Comparison of ENCODE assay signal across 8 mouse cellular contexts in genomic region chr8:72177346-72177925, GRCm38 (mm10). TPM values are rescaled to one million over a fixed set of nuclear protein-coding genes. Genes with fewer than 3 reads are reported as not detected.
DNase-seq lines count a peak whose midpoint lies in the region; ATAC-seq and TF ChIP-seq lines count a peak whose summit lies in the region.

No protein-coding gene starts in this region.

- peaks cover 98% of the 10 kb centered on the region for H3K36me3 ChIP-seq in midbrain, embryonic 10.5 days

- 66% methylated on average over 5 of the region's 5 CpGs for WGBS in midbrain, embryonic 10.5 days

- peak; percentile 83 for TF ChIP-seq CTCF in gastrocnemius, adult 2 months (IDR thresholded peaks at IDR 0.05)

- intact Hi-C loops in gastrocnemius, adult 2 months (cut with DNase I) = loop anchor here (5.0 kb wide), 1 partner anchor 45 kb away; no protein-coding TSS in a partner anchor
- intact Hi-C loops in left cerebral cortex, postnatal 14 days (cut with DNase I) = loop anchor here (5.0 to 10.0 kb wide), 2 partner anchors 67 to 190 kb away; partner anchors contain the start of gene Ap1m1

- no peaks in the 10 kb centered on the region for H3K9me3 ChIP-seq in midbrain, embryonic 10.5 days (replicated peaks)

- peak; percentile 55 to 81 for DNase-seq in spleen, adult 18-20 months
- no peak for DNase-seq in spleen, adult 12 weeks (ENCODE audit: low spot score)
- peak; percentile 74 to 79 for DNase-seq in cerebellum, postnatal 36 days
- peak; percentile 74 for DNase-seq in gastrocnemius, adult 2 months
- DNase-seq in left cerebral cortex, postnatal 14 days (ENCODE audit: low spot score in 2 of 2) = peak; percentile 77 to 79
- peak; percentile 54 for DNase-seq in midbrain, embryonic 10.5 days (ENCODE audit: low spot score)
- peak; percentile 79 for DNase-seq in right cerebral cortex, postnatal 14 days

- H3K4me1 ChIP-seq in midbrain, embryonic 10.5 days = no peaks in the 10 kb centered on the region

- H3K27ac ChIP-seq in gastrocnemius, adult 2 months = no peak overlapping the region
- H3K27ac ChIP-seq in midbrain, embryonic 10.5 days (replicated peaks) = no peak overlapping the region

- H3K4me3 ChIP-seq in gastrocnemius, adult 2 months = no peak overlapping the region
- H3K4me3 ChIP-seq in midbrain, embryonic 10.5 days = no peak overlapping the region

- ATAC-seq in inflammation-experienced regulatory T-cells, adult 6 months = peak; percentile 76

- H3K27me3 ChIP-seq in midbrain, embryonic 10.5 days (ENCODE audit: low read depth, poor library complexity, severe bottlenecking) = no peaks in the 10 kb centered on the region

RNA-seq across cellular contexts. Expression of gene Hsh2d, which starts 12.0 kb away (rescaled TPM):
- not detected for total RNA-seq in gastrocnemius, adult 2 months (2021)
- polyA plus RNA-seq in inflammation-experienced regulatory T-cells, adult 6 months (2017; shearing (Covaris generic)) = 10 to 100 TPM; 23.8 to 30.8 (median 24.6) TPM
- total RNA-seq in left cerebral cortex, postnatal 14 days (2021) = not detected
- polyA plus RNA-seq in midbrain, embryonic 10.5 days (2016; fragmentation: Nextera tagmentation; extraction: Ambion mirVana) = 0.07 TPM in 1 of 2 replicates, not detected in the other

RNA-seq across cellular contexts. Expression of gene Rab8a, which starts 16.4 kb away (rescaled TPM):
- 10 to 100 TPM; 10.4 to 11.4 TPM for total RNA-seq in gastrocnemius, adult 2 months (2021)
- polyA plus RNA-seq in inflammation-experienced regulatory T-cells, adult 6 months (2017; shearing (Covaris generic)) = 100 to 1,000 TPM; 134 to 245 (median 197) TPM
- total RNA-seq in left cerebral cortex, postnatal 14 days (2021) = 10 to 100 TPM; 38.4 to 46.3 TPM
- 133 and 145 TPM in 2 replicates for polyA plus RNA-seq in midbrain, embryonic 10.5 days (2016; fragmentation: Nextera tagmentation; extraction: Ambion mirVana)

RNA-seq across cellular contexts. Expression of gene Cib3, which starts 35.2 kb away (rescaled TPM):
- total RNA-seq in gastrocnemius, adult 2 months (2021) = not detected
- polyA plus RNA-seq in inflammation-experienced regulatory T-cells, adult 6 months (2017; shearing (Covaris generic)) = 1 to 10 TPM in 1 of 3 experiments, not detected in 2; 2.8 TPM
- not detected for total RNA-seq in left cerebral cortex, postnatal 14 days (2021)
- not detected in 2 replicates for polyA plus RNA-seq in midbrain, embryonic 10.5 days (2016; fragmentation: Nextera tagmentation; extraction: Ambion mirVana)

RNA-seq across cellular contexts. Expression of gene Gm11034, which starts 36.0 kb away (rescaled TPM):
- total RNA-seq in gastrocnemius, adult 2 months (2021) = not detected
- polyA plus RNA-seq in inflammation-experienced regulatory T-cells, adult 6 months (2017; shearing (Covaris generic)) = not detected
- total RNA-seq in left cerebral cortex, postnatal 14 days (2021) = not detected
- polyA plus RNA-seq in midbrain, embryonic 10.5 days (2016; fragmentation: Nextera tagmentation; extraction: Ambion mirVana) = not detected in 2 replicates

RNA-seq across cellular contexts. Expression of gene Fam32a, which starts 42.1 kb away (rescaled TPM):
- total RNA-seq in gastrocnemius, adult 2 months (2021) = 1 to 10 TPM; 7.8 to 9.5 TPM
- 100 to 1,000 TPM in 2 of 3 experiments, 10 to 100 TPM in 1; 94.4 to 119 (median 103) TPM for polyA plus RNA-seq in inflammation-experienced regulatory T-cells, adult 6 months (2017; shearing (Covaris generic))
- 10 to 100 TPM; 50.5 to 53.2 TPM for total RNA-seq in left cerebral cortex, postnatal 14 days (2021)
- 75.2 and 83.1 TPM in 2 replicates for polyA plus RNA-seq in midbrain, embryonic 10.5 days (2016; fragmentation: Nextera tagmentation; extraction: Ambion mirVana)
